Mouse (Mus musculus): ENCODE measurements at regions not wholly inside any gene's neighbourhood (a gene's known extent, or its start where the extent isn't known, plus 50 kb on each side); places are given as distances from the start of the nearest gene placed in this dataset.

- no peak for TF ChIP-seq CEBPB (IDR thresholded peaks at IDR 0.05; ENCODE audit: insufficient read depth, poor library complexity, severe bottlenecking)
- TF ChIP-seq POLR2A (IDR thresholded peaks at IDR 0.05; ENCODE audit: insufficient read length, low read depth): no peak
- peak; percentile 81 for TF ChIP-seq TCF12 (IDR thresholded peaks at IDR 0.05; ENCODE audit: insufficient read depth, poor library complexity, severe bottlenecking)
- TF ChIP-seq MYOG (IDR thresholded peaks at IDR 0.05; ENCODE audit: control insufficient read depth in 1 of 3, insufficient read depth in 1 of 3, insufficient read length in 2 of 3, low read depth in 2 of 3): peak; percentile 63 to 95 (median 69)
- TF ChIP-seq E2F4 (IDR thresholded peaks at IDR 0.05; ENCODE audit: insufficient read depth): no peak
- peak; percentile 21 for TF ChIP-seq USF1 (IDR thresholded peaks at IDR 0.05; ENCODE audit: low read depth)
- TF ChIP-seq MAX (IDR thresholded peaks at IDR 0.05; ENCODE audit: low read depth): no peak
- no peak for TF ChIP-seq POLR2AphosphoS2 (IDR thresholded peaks at IDR 0.05; ENCODE audit: insufficient read length, low read depth)
These were observed 60.4 kb upstream of the Gpr139 start for GRCm38 (mm10) chr7:119244785-119245184.

All from myocyte (in vitro differentiated cells).